Mouse (Mus musculus) olfactory bulb, adult 2 months (tissue): ENCODE measurements at regions not wholly inside any gene's neighbourhood (a gene's known extent, or its start where the extent isn't known, plus 50 kb on each side); places are given as distances from the start of the nearest gene placed in this dataset.

ENCODE experiments used
- H3K27ac ChIP-seq: fragments of 200-500 bp; 2 replicates; pipeline ENCODE4 v1.5.1; 2012; ENCODE audit warnings: low read depth, low read length; ENCODE audit not compliant: insufficient read depth
- H3K4me1 ChIP-seq: fragments of 200-500 bp; 2 replicates; pipeline ENCODE4 v1.6.1; 2012; ENCODE audit warnings: low read length; ENCODE audit not compliant: control insufficient read depth, insufficient read depth
- H3K4me3 ChIP-seq: fragments of 200-500 bp; 2 replicates; pipeline ENCODE4 v1.5.1; 2012; ENCODE audit warnings: mild to moderate bottlenecking, low read depth, low read length, moderate library complexity; ENCODE audit not compliant: insufficient read depth
- CTCF ChIP-seq: fragments of 200-500 bp; IDR thresholded peaks from 2 replicates; pipeline ENCODE4 v1.5.1; 2012; ENCODE audit warnings: low read depth, mild to moderate bottlenecking, low read length, moderate library complexity; ENCODE audit not compliant: insufficient read depth
- POLR2A ChIP-seq: fragments of 200-500 bp; IDR thresholded peaks from 2 replicates; pipeline ENCODE4 v1.6.1; 2012; ENCODE audit warnings: mild to moderate bottlenecking, low read depth, low read length, moderate library complexity; ENCODE audit not compliant: insufficient read depth
- WGBS: fragments of 180-500 bp; shearing (Covaris S2); methylation state at CpG from one replicate; pipeline ENCODE4 v1.1.7; 2018; 5-methylcytosine and 5-hydroxymethylcytosine counted together

- Histone ChIP-seq H3K4me3 (no peak overlapping the region), H3K27ac (no peak overlapping the region), H3K4me1 (peaks cover 3% of the 10 kb centered on the region; the same call in 1 of the 2 replicates)
- WGBS = 88% methylated on average over 4 of the region's 4 CpGs
- TF ChIP-seq CTCF (no peak), POLR2A (no peak)
Measured at GRCm38 (mm10) chr13:70474746-70475145, 162.7 kb downstream of the Ice1 start.

GRCm38 (mm10) chr13:70475366-70475765 lies 162.1 kb downstream of the Ice1 start:
- Histone ChIP-seq H3K4me3 (no peak overlapping the region), H3K4me1 (peaks cover 3% of the 10 kb centered on the region; the same call in 1 of the 2 replicates), H3K27ac (no peak overlapping the region)
- 57% methylated on average over 2 of the region's 2 CpGs for WGBS
- TF ChIP-seq POLR2A = no peak
- no peak for TF ChIP-seq CTCF

GRCm38 (mm10) chr13:70499302-70499701 lies 138.1 kb downstream of the Ice1 start:
- TF ChIP-seq CTCF (no peak), POLR2A (no peak)
- 28% methylated on average over 4 of the region's 4 CpGs for WGBS
- H3K27ac ChIP-seq = no peak overlapping the region

More at GRCm38 (mm10) chr13:70499302-70499701, 138.1 kb downstream of the Ice1 start:
- H3K4me1 ChIP-seq = peaks cover 2% of the 10 kb centered on the region; the same call in 1 of the 2 replicates
- no peak overlapping the region for H3K4me3 ChIP-seq
